Mouse (Mus musculus) brain, embryonic 14.5 days (tissue): ENCODE data around the gene Sarm1.

ENCODE experiments used
- CTCF ChIP-seq: fragments of 200-500 bp; IDR thresholded peaks from 2 replicates; pipeline ENCODE4 v1.5.1; 2012; ENCODE audit warnings: inconsistent platforms, mild to moderate bottlenecking, moderate library complexity, borderline replicate concordance; ENCODE audit not compliant: insufficient read depth, insufficient read length; ENCODE audit errors: extremely low read depth
- POLR2A ChIP-seq: fragments of 200-500 bp; IDR thresholded peaks from 2 replicates; pipeline ENCODE4 v1.6.1; 2012; ENCODE audit warnings: mild to moderate bottlenecking, inconsistent platforms, borderline replicate concordance; ENCODE audit not compliant: poor library complexity, insufficient read depth, insufficient read length, severe bottlenecking; ENCODE audit errors: extremely low read depth

DNA sequence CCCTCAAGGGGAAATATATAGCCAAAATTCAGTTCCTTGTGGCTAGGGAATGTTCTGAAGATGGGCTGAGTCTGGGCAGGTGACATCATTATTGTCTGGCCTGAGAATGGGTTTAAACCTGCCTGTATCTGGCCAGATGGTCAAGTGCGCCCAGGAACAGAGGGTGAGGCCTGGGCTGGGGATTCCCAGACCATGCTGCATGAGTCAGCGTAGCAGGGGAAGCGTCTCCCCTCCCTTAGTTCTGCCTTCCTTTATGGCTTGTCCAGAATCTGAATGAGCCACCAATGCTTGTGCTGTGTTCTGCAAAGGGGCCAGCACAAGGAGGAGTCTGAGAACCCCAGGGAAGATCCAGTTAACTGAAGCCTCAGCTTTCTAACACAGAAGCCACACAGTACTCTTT is 50.4 kb downstream of the Sarm1 start:
- no peak for TF ChIP-seq POLR2A
- TF ChIP-seq CTCF: no peak
